Mouse (Mus musculus) cerebellum, adult 11-12 months (tissue): Measurements from ENCODE around the gene Chrna3.

ENCODE experiments used
- DNase-seq: peaks from one replicate; pipeline ENCODE4 v3.0.0; 2022

Gene Chrna3

GRCm38 (mm10) chr9:55026275-55026663 lies at the start of gene Chrna3:
Chrna3 (minus strand) TSS chr9:55026562.
- no peak for DNase-seq

- DNase-seq: no peak
These were observed 41.6 kb upstream of the Chrna3 start for GRCm38 (mm10) chr9:55067965-55068265.

- DNase-seq: peak; percentile 67
These were observed 41.0 kb upstream of the Chrna3 start for GRCm38 (mm10) chr9:55067260-55067964.

GRCm38 (mm10) chr9:55065241-55065640 lies 38.9 kb upstream of the Chrna3 start:
- DNase-seq: peak; percentile 80

- DNase-seq: no peak
These were observed 31.7 kb upstream of the Chrna3 start for GRCm38 (mm10) chr9:55058067-55058466.

- DNase-seq: no peak
These were observed 29.1 kb upstream of the Chrna3 start for GRCm38 (mm10) chr9:55055386-55055930.

GRCm38 (mm10) chr9:55048211-55048880 lies 22.0 kb upstream of the Chrna3 start, which contains the start of gene Chrnb4:
Chrnb4 (minus strand) TSS chr9:55048779.
- DNase-seq: no peak

GRCm38 (mm10) chr9:55046764-55047163 lies 20.4 kb upstream of the Chrna3 start:
- no peak for DNase-seq

GRCm38 (mm10) chr9:55045001-55045400 lies 18.6 kb upstream of the Chrna3 start:
- no peak for DNase-seq

GRCm38 (mm10) chr9:55043688-55044087 lies 17.3 kb upstream of the Chrna3 start:
- no peak for DNase-seq

GRCm38 (mm10) chr9:55041389-55041788 lies 15.0 kb upstream of the Chrna3 start:
- no peak for DNase-seq

GRCm38 (mm10) chr9:55039983-55040382 lies 13.6 kb upstream of the Chrna3 start:
- DNase-seq: no peak

- DNase-seq: no peak
These were observed 12.6 kb upstream of the Chrna3 start for GRCm38 (mm10) chr9:55038948-55039347.

- no peak for DNase-seq
These were observed 5.2 kb upstream of the Chrna3 start for GRCm38 (mm10) chr9:55031435-55032167.

- no peak for DNase-seq
These were observed 658 bp downstream of the Chrna3 start for GRCm38 (mm10) chr9:55025534-55026274.

GRCm38 (mm10) chr9:55023902-55024583 lies 2.3 kb downstream of the Chrna3 start:
- peak; percentile 65 for DNase-seq

- DNase-seq: no peak
These were observed 3.0 kb downstream of the Chrna3 start for GRCm38 (mm10) chr9:55023326-55023725.

- DNase-seq: no peak
These were observed 9.4 kb downstream of the Chrna3 start for GRCm38 (mm10) chr9:55016926-55017325.

GRCm38 (mm10) chr9:55010588-55011350 lies 15.6 kb downstream of the Chrna3 start:
- DNase-seq: no peak

- DNase-seq: no peak
These were observed 16.7 kb downstream of the Chrna3 start for GRCm38 (mm10) chr9:55009692-55010091.

GRCm38 (mm10) chr9:55003609-55004008 lies 22.8 kb downstream of the Chrna3 start:
- no peak for DNase-seq

- no peak for DNase-seq
These were observed 30.7 kb downstream of the Chrna3 start for GRCm38 (mm10) chr9:54995645-54996044.
